Mouse (Mus musculus) heart, postnatal 25 days (tissue): ENCODE data around the gene Cnbd2. TPM values are rescaled to one million over a fixed set of nuclear protein-coding genes. Genes with fewer than 3 reads are reported as not detected.
A peak's percentile ranks its signal among the peaks of the same experiment; 100 is the strongest.
"Not testable (repeated sequence)": the region's sequence is repeated elsewhere in the genome, so short reads cannot be mapped to it uniquely, and the experiment has no call there.

Source experiments
- DNase-seq: peaks from one replicate; pipeline ENCODE4 v3.0.0; 2022; ENCODE audit warnings: low spot score
- intact Hi-C: fragments of 180-260 bp; cut with DNase I; formaldehyde crosslinking; loops from one replicate; pipeline ENCODE4 v1.15.1; 2025
- total RNA-seq, 2 experiments: library from RNA; stranded (reverse); gene quantifications; 2 replicates each; pipeline ENCODE4 v1.2.3; 2021

Cnbd2 gene
- total RNA-seq, 2 experiments from 2014 or later, result 0.65 to 1.2 TPM

- intact Hi-C loops, result no loop called here
- no peak for DNase-seq
Measured at GRCm38 (mm10) chr2:156370896-156371295, 58.8 kb downstream of the Cnbd2 start.

- DNase-seq, result no peak
Measured at GRCm38 (mm10) chr2:156376956-156377355, 64.9 kb downstream of the Cnbd2 start.

GRCm38 (mm10) chr2:156379929-156380328, 67.8 kb downstream of the Cnbd2 start:
- no peak for DNase-seq
- intact Hi-C loops, result no loop called here

More at GRCm38 (mm10) chr2:156376956-156377355, 64.9 kb downstream of the Cnbd2 start:
- intact Hi-C loops, result no loop called here

- DNase-seq, result no peak
- intact Hi-C loops, result no loop called here
Measured at GRCm38 (mm10) chr2:156381350-156381749, 69.3 kb downstream of the Cnbd2 start.

GRCm38 (mm10) chr2:156392461-156393154, 80.5 kb downstream of the Cnbd2 start:
- intact Hi-C loops, result not testable (repeated sequence)
- DNase-seq, result peak; percentile 65

- no peak for DNase-seq
- intact Hi-C loops, result no loop called here
Measured at GRCm38 (mm10) chr2:156393155-156393828, 81.2 kb downstream of the Cnbd2 start.

- no peak for DNase-seq
- intact Hi-C loops, result no loop called here
Measured at GRCm38 (mm10) chr2:156394282-156394681, 82.2 kb downstream of the Cnbd2 start.

- no peak for DNase-seq
- intact Hi-C loops, result loop anchor here (5.0 kb wide), 1 partner anchor 94 kb away; no protein-coding TSS in a partner anchor
Measured at GRCm38 (mm10) chr2:156396096-156396495, 84.0 kb downstream of the Cnbd2 start.

GRCm38 (mm10) chr2:156397988-156398387, 85.9 kb downstream of the Cnbd2 start:
- DNase-seq, result no peak

GRCm38 (mm10) chr2:156399485-156399884, 87.4 kb downstream of the Cnbd2 start:
- no peak for DNase-seq
- intact Hi-C loops, result loop anchor here (5.0 kb wide), 1 partner anchor 97 kb away; no protein-coding TSS in a partner anchor

More at GRCm38 (mm10) chr2:156397988-156398387, 85.9 kb downstream of the Cnbd2 start:
- intact Hi-C loops, result loop anchor here (5.0 kb wide), 1 partner anchor 96 kb away; no protein-coding TSS in a partner anchor

GRCm38 (mm10) chr2:156401331-156401730, 89.2 kb downstream of the Cnbd2 start:
- intact Hi-C loops, result no loop called here
- no peak for DNase-seq

GRCm38 (mm10) chr2:156402036-156402435, 89.9 kb downstream of the Cnbd2 start:
- no peak for DNase-seq
- intact Hi-C loops, result no loop called here

- DNase-seq, result no peak
- intact Hi-C loops, result no loop called here
Measured at GRCm38 (mm10) chr2:156406987-156407386, 94.9 kb downstream of the Cnbd2 start.

GRCm38 (mm10) chr2:156408168-156408567, 96.1 kb downstream of the Cnbd2 start:
- intact Hi-C loops, result no loop called here
- no peak for DNase-seq

GRCm38 (mm10) chr2:156411348-156411747, 99.2 kb downstream of the Cnbd2 start:
- intact Hi-C loops, result not testable (repeated sequence)

GRCm38 (mm10) chr2:156414996-156415395, 102.9 kb downstream of the Cnbd2 start:
- DNase-seq, result no peak

More at GRCm38 (mm10) chr2:156411348-156411747, 99.2 kb downstream of the Cnbd2 start:
- DNase-seq, result not testable (repeated sequence)

GRCm38 (mm10) chr2:156415674-156416073, 103.6 kb downstream of the Cnbd2 start:
- no peak for DNase-seq
- intact Hi-C loops, result no loop called here

More at GRCm38 (mm10) chr2:156414996-156415395, 102.9 kb downstream of the Cnbd2 start:
- intact Hi-C loops, result no loop called here

GRCm38 (mm10) chr2:156417194-156417593, 105.1 kb downstream of the Cnbd2 start:
- intact Hi-C loops, result no loop called here
- no peak for DNase-seq

GRCm38 (mm10) chr2:156418467-156418866, 106.4 kb downstream of the Cnbd2 start:
- intact Hi-C loops, result no loop called here
- DNase-seq, result no peak

GRCm38 (mm10) chr2:156420327-156420693, 108.2 kb downstream of the Cnbd2 start:
- intact Hi-C loops, result loop anchor here (5.0 kb wide), 3 partner anchors 42 to 92 kb away; no protein-coding TSS in a partner anchor

More at GRCm38 (mm10) chr2:156420327-156420693, 108.2 kb downstream of the Cnbd2 start:
- DNase-seq, result no peak
